Mouse (Mus musculus): ENCODE data around the gene Mapkapk5. TPM values are rescaled to one million over a fixed set of nuclear protein-coding genes. Genes with fewer than 3 reads are reported as not detected.

Gene Mapkapk5
- total RNA-seq, 4 experiments from 2014 or later, result 59.5 to 85.2 (median 79.4) TPM

DNA sequence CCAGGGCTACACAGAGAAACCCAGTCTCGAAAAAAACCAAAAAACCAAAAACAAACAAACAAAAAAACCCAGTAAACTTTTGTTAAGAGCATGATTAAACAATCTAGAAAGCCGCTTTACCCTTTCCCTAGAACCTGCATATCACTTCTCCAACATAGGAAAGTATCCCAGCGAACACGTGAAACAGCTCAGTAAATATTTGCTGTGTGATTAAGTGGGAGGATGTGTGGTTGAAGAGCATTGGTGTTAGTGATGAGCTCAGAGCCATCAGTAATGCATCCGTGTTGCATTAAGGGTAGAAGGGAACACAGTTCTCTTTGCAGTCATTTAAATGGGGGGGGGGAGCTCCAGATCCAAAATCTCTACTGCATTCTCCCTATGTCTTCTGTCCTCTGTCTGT lies 60.9 kb downstream of the Mapkapk5 start:
- DNase-seq, result no peak

DNA sequence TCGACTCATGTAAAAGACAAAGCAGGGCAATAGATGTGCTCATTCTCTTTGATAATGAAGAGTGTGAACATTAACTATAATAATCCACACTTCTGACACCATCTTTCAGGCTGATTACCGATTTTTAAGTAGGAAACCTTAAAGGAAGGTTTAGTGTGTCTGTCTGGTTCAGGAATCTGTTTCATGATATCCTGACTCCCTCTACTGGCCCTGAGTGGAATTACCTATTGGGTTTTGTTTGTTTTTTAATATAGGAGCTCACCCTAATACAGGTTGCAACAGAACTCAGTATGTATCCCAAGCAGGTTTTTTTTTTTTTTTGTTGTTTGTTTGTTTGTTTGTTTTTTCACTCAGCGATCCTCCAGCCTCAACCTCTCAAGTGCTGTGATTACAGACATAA lies 68.0 kb downstream of the Mapkapk5 start:
- no peak for DNase-seq

DNA sequence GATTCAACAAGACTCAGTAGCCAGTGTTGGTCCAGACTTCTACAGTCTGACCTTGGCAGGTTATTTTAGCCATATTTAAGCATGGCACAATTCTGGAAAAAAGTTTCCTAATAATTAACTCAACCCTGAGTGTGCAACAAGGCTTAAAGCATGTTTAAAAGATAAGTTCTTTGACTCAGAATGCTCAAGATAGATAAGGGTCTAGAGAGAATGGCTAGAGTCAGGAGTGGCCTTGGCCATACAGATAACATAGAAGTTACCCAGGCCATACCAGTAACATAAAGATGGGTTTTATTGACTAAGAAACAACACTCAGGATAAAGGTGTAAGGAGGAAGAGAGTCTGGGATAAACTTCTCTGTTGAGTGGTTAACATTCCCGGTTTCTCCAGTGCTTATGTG lies 69.7 kb downstream of the Mapkapk5 start:
- no peak for DNase-seq

Other genes starting within 250 kb of the Mapkapk5 start
- gene Trafd1, start 160.3 kb downstream of the Mapkapk5 start, total RNA-seq (2022), result 10 to 100 TPM; 37.0 to 67.7 (median 52.0) TPM
- gene Naa25, start 148.0 kb downstream of the Mapkapk5 start, total RNA-seq (2022), result 10 to 100 TPM; 33.4 to 40.0 (median 35.9) TPM
- 1 to 10 TPM; 3.2 to 7.3 (median 4.5) TPM for gene Tmem116, start 94.0 kb downstream of the Mapkapk5 start, total RNA-seq (2022)
- gene Erp29, start 93.4 kb downstream of the Mapkapk5 start, total RNA-seq (2022), result 100 to 1,000 TPM; 105 to 121 (median 115) TPM
- under 1 TPM in 2 of 4 experiments, not detected in 2; 0.12 to 0.16 TPM for gene Adam1b, start 42.5 kb downstream of the Mapkapk5 start, total RNA-seq (2022)
- 10 to 100 TPM in 2 of 4 experiments, 1 to 10 TPM in 2; 4.6 to 15.8 (median 9.0) TPM for gene Adam1a, start 423 bp downstream of the Mapkapk5 start, total RNA-seq (2022)
- gene Gm42878, start 423 bp downstream of the Mapkapk5 start, total RNA-seq (2022), result not detected
- gene Aldh2, start 47.9 kb upstream of the Mapkapk5 start, total RNA-seq (2022), result 1,000 to 10,000 TPM in 2 of 4 experiments, 100 to 1,000 TPM in 2; 881 to 2,723 (median 1,517) TPM
- 10 to 100 TPM; 20.1 to 26.0 (median 22.8) TPM for gene Acad12, start 73.0 kb upstream of the Mapkapk5 start, total RNA-seq (2022)
- 10 to 100 TPM; 24.7 to 29.8 (median 28.3) TPM for gene Acad10, start 114.6 kb upstream of the Mapkapk5 start, total RNA-seq (2022)
- 10 to 100 TPM; 50.2 to 66.2 (median 58.5) TPM for gene Brap, start 114.7 kb upstream of the Mapkapk5 start, total RNA-seq (2022)
- gene Atxn2, start 165.4 kb upstream of the Mapkapk5 start, total RNA-seq (2022), result 100 to 1,000 TPM; 177 to 211 (median 197) TPM